Mouse (Mus musculus): Measurements from ENCODE around the gene AK157302. TPM values are rescaled to one million over a fixed set of nuclear protein-coding genes. Genes with fewer than 3 reads are reported as not detected.
"Not testable (repeated sequence)": the region's sequence is repeated elsewhere in the genome, so short reads cannot be mapped to it uniquely, and the experiment has no call there.

AK157302 gene
- total RNA-seq (2017): 1.1 and 1.7 TPM in 2 replicates

DNA sequence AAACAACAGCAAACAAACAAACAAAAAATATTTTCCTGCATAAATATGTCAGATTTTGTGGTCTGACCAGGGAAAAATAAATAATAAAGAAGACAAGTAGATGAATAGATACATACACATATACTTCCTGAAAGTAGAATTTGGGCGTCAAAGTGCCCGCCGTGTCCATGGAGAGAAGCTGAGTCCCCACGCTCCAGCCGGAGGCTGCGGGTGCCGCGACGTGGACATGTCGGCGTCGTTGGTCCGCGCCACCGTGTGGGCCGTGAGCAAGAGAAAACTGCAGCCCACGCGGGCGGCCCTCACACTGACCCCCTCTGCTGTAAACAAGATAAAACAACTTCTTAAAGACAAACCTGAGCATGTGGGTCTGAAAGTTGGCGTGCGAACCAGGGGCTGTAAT, at the start of gene AK157302:
AK157302 (plus strand) TSS at position 144 of the 400 bp plus-strand sequence.
- no peak for ATAC-seq (ENCODE audit: extremely low read depth, insufficient number of reproducible peaks, low FRiP score, poor library complexity, severe bottlenecking)

DNA sequence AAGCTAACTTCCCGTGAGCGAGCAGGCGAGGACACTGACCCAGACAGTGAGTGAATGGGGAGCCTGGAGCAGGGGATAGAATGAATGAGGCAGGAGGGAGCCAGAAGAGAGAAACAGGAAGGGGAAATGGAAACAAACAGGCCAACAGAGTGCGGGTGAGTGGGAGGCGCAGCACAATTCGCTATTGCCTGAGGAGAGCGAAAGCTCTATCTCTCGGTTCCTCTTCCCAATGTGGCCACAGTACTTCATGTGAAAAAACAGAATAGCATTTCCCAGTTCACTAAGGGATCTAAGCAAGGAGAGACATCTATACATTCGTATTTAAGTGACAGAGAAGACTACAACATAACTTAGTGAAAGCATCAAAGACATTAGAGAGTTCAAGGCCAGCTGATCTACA, 48.2 kb upstream of the AK157302 start:
- no peak for ATAC-seq (ENCODE audit: extremely low read depth, insufficient number of reproducible peaks, low FRiP score, poor library complexity, severe bottlenecking)

DNA sequence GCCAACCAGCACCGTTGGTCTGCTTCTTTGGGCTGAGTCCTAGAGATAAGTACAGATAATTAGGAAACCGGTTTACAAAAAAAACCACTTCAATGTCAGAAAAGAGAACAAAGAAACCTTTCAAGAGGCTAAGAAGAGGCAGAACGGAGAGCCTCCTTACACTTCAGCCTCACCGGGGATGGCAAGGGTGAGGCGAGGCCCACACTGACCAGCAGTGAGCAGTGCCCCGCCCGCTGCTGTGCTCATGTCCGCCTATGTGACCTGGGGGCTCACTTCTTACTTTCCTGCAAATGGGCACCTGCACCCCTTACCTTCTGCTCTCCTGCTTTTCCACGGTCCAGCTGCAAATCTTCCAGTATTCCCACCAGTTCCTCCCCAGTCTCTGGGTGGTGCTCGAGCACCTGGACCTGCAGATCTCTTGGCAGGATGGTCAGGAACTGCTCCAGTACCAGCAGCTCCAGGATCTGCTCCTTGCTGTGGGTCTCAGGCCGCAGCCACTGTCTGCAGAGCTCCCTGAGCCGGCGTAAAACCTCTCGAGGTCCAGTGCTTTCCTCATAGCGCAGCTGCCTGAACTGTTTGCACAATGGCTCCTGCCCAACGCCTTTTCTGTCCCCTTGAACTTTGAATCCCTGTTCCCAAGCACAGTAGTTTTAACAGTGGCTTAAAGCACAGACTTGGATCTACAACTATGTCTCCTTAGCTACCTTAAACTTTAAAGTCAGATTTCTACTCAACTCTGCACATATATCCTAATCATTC, 47.0 kb upstream of the AK157302 start:
- no peak for ATAC-seq (ENCODE audit: extremely low read depth, insufficient number of reproducible peaks, low FRiP score, poor library complexity, severe bottlenecking)

DNA sequence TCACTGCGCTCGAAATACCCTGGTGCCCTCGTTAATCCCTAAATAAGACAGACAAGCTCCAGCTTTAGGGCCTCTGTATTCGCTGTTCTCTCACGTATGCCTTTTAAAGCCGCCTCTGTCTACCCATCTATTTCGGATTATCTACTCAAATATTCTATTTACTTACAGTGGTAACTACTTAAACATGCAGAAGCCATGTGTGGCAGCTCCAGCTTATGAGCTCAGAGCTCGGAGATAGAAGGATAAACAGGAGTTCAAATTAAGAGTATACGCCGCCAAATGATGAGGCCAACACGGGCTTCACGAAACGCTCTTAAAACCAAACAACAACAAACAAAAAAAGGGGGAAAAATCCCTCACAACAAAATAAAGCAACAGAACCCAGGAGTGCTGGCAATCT, 42.0 kb upstream of the AK157302 start:
- no peak for ATAC-seq (ENCODE audit: extremely low read depth, insufficient number of reproducible peaks, low FRiP score, poor library complexity, severe bottlenecking)

DNA sequence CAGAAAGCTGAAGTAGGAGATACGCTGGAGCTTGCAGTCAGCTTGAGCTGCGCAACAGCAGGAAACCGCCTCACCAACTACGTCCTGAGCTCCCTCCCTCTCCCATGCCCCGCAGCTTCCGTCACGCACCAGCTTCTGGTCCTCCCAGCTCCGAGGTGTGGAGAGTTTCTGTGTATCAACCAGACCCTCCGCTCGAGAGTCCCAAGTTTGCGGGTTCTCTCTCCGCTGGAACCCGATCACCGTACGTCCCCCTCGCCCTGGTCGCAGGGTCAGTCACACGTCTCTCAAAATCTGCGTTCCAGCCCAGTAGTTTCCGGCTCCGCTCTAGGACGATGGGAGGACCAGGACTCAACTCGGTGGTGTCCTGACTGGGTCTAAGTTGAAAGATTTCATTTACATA, 41.6 kb upstream of the AK157302 start, which contains the start of gene Zscan26:
Zscan26 (minus strand) TSS at position 282 of the 400 bp plus-strand sequence.
- peak; percentile 84 for ATAC-seq (ENCODE audit: extremely low read depth, insufficient number of reproducible peaks, low FRiP score, poor library complexity, severe bottlenecking)

DNA sequence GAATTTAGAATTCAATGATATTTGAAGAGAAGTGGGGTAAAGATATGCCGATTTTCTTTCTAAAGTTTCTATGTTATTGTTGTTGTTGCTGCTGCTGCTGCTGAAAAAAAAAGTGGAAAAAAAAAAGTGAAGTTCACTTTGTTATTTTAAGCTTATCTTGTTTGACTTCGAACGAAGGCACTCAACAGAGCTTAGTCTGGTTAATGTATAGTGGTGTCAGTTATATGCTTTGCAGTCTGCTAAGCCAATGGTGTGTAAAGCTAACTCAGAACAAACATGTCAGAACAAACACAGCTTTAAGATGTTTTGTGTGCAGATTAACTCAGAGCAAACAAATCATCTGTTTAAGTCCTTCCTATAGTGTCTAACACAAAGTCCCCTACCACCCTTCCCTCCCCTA, 40.9 kb upstream of the AK157302 start:
- ATAC-seq (ENCODE audit: extremely low read depth, insufficient number of reproducible peaks, low FRiP score, poor library complexity, severe bottlenecking): no peak

DNA sequence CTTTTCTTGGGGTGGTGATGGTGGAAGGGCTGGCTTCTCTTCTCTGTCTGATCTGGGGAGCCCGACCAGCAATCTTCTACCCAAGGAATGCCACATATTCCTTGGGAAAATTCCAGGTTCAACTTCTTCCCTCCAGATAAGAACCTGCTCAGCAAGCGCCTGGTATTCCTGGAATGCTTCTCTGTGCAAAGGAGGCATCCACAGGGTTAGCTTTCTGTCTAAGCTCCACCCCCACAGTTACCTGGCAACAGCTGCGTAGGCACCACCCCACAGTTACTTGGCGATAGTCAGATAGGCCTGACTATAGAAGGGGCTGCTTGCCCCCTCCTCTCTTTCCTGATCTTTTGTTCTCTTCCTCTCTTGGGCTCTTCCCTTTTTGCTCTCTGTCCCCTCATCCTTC, 38.7 kb upstream of the AK157302 start:
- ATAC-seq (ENCODE audit: extremely low read depth, insufficient number of reproducible peaks, low FRiP score, poor library complexity, severe bottlenecking): no peak

DNA sequence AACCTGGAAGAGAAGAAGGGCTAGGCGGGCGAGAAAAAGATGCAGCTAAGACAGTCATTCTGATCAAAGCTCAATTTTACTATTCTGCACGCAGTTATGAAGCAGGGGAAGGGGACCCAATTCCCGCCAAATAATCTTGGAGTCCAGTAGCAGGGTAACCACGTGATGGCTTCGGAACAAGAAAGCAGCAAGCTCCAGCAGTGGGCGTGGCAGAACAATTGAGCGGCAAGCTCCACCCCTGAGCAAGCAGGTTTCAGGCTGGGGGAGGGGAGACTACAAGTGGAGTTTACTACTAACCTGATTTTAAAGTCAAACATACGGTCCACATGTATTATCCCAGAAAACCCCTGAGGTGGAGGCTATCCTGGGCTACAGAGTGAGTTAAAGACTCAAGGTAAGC, 32.5 kb upstream of the AK157302 start:
- ATAC-seq (ENCODE audit: extremely low read depth, insufficient number of reproducible peaks, low FRiP score, poor library complexity, severe bottlenecking): not testable (repeated sequence)

DNA sequence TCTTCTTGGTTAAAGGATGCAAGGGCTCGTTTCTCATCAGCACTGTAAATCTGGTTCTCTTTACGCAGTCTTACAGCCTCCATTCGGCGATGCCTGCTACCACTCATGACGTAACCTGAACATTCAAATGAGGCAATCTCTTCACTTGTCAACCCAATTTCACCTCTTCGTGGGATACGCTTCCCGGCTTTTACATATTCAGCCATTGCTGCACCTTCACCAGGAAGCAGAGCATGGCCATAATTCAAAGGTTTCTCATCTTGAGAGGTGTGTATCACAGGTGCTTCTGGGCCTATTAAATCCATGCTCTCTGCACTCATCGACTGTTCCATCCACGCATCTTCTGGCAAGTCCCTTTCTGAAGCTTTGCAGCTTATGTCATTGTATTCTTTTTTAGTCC, 27.7 kb upstream of the AK157302 start:
- no peak for ATAC-seq (ENCODE audit: extremely low read depth, insufficient number of reproducible peaks, low FRiP score, poor library complexity, severe bottlenecking)

DNA sequence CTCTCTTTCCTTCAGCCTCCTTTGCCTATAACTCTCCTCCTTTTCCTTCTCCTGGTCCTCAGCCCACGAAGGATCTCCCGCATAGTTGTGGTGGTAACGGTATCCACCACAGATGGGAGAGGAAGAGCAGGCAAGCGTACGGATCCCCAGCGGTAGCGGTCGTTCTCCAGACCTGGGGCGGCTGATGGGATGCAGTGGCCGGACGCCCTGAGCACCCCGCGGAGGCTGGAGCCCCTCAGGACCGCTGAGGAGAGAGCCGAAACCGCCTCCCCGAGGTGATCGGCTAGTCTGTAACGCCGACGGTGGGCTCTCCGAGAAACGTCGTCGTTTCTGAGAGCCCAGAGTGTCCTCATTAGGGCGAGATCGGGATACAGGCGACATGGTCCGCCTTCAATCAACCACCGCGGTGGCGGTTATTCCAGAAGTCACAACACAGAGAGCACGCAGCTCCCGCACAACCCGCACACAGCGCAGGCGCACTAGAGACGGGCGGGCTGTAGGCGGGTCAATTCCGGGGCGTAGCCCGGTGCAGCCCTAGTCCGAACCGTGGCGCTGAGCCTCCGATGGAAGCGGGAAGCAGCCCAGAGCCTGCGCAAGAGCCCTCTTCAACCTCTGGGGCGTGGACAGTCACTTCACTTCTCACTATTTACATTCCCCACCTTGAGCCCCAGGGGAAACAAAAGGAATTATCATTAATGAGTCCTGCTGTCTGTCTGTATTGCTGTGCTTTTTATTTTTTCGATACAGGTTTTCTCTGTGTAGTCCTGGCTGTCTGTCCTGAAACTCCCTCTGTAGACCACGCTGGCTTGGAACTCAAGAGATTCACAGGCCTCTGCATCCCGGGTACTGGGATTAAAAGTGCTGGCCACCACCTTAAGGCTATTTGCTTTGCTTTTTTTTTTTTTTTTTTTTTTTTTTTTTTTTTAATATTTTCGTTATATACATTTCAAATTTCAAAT, 26.7 kb upstream of the AK157302 start, which contains the start of gene Nkapl:
Nkapl (minus strand) TSS at position 449 of the 959 bp plus-strand sequence.
- ATAC-seq (ENCODE audit: extremely low read depth, insufficient number of reproducible peaks, low FRiP score, poor library complexity, severe bottlenecking): peak; percentile 79

DNA sequence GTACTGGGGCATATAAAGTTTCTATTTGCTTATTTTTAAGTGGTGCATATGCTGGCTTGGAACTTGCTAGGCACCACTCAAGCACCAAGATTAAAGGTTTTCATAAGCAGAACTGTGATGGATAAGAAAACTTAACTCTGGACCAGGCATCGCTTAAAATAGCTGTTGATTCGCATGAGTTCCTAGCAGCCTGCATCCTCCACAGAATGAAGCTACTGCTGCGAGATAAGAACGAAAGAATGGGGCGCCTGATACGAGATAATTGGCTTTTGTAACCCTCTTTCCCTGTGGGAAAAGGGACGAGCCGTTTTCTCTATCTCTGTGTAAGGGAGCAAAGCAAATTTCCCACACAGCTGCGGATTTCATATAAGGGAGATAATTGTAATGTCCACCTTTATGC, 25.9 kb upstream of the AK157302 start:
- no peak for ATAC-seq (ENCODE audit: extremely low read depth, insufficient number of reproducible peaks, low FRiP score, poor library complexity, severe bottlenecking)

DNA sequence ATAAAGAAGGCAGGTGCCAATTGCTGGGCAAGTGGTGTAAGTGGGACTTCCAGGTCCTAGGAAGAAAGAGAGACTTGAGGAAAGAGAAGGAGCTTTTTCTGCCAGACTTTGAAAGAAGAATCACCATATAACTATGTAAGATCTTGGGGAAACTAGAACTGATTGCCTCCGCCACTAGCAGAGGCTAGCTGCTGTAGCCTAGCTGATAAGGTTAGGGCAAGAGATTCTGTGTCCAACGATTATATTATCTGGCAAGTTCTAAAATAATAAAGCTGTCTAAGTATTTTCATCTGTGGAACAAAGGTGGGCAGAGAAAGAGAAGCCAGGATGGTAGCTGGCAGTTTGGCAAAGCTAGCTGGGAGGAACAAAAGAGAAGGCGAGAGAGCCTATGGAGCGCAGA, 22.6 kb upstream of the AK157302 start:
- no peak for ATAC-seq (ENCODE audit: extremely low read depth, insufficient number of reproducible peaks, low FRiP score, poor library complexity, severe bottlenecking)

DNA sequence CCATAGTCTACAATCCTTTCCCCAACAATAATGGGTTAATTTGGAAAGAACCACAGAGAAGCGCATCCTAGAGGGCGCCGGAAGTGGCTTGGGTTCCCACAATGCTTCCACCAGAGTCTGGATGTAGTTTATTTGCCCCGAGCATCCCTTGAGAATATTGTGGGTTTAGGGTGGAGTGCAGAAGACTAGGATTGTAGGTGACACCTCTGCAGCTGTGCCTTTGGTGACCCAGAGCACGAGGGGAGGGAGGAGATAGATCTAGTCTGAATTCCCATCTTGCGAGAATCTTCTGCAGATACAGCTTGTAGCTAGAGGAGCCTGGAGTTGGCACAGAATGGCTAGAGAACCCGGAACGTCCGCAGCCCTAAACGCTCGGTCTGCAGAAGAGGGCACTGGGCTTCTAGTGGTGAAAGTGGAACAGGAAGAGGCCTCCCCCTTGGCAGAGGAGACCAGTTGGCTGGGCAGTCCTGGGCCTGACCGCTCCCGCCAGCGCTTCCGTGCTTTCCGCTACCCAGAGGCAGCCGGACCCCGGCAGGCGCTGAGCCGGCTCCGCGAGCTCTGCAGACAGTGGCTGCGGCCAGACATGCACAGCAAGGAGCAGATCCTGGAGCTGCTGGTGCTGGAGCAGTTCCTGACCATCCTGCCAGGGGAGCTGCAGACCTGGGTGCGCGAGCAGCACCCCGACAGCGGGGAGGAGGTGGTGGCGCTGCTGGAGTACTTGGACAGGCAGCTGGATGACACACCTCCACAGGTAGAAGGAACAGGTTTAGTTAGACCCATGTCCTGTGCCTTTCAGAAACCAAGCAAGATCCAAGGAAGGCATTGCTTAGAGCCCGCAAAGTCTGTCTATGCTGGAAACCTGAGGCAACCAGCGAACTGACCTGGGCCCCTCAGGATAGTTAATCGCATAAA, 16.0 kb upstream of the AK157302 start, which contains the start of the genes Zkscan4 and Gm10065:
Zkscan4 (plus strand) TSS at position 149 of the 912 bp plus-strand sequence.
Gm10065 (minus strand) TSS at position 683 of the 912 bp plus-strand sequence.
- ATAC-seq (ENCODE audit: extremely low read depth, insufficient number of reproducible peaks, low FRiP score, poor library complexity, severe bottlenecking): not testable (repeated sequence)

DNA sequence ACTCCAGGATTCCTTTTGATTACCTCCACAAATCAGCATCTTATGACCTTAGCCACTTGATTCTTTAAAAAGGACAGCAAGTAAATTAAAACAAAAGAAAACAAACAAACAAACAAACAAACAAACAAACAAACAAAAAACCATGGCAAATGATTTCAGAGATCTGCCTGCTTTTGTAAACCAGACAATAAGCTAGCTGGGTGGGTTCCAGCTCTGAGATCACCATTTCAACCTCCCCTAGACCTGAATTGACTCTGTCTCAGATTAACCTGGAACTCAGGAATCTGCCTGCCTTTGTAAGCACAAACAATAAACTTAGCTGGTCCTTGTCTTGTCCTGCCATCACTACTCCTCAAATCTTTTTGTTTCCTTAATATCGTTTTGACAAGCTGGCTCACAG, 8.1 kb upstream of the AK157302 start:
- no peak for ATAC-seq (ENCODE audit: extremely low read depth, insufficient number of reproducible peaks, low FRiP score, poor library complexity, severe bottlenecking)

DNA sequence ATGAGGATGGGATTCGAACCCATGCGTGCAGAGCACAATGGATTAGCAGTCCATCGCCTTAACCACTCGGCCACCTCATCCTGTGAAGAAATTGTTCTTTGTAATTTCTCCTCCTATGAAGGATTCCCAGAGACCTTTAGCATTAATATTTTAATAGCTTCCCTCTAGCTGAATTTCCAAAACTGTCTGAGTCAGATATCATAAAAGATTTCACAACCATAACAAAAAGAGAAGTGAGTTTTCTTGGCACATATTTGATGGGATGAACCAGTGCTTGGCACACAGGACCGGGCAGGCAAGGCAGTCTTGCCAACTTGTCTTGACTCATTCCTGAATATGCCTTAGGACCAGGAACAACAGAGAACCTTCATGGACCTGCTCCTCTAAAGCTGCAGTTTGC, 2.2 kb upstream of the AK157302 start:
- ATAC-seq (ENCODE audit: extremely low read depth, insufficient number of reproducible peaks, low FRiP score, poor library complexity, severe bottlenecking): no peak

DNA sequence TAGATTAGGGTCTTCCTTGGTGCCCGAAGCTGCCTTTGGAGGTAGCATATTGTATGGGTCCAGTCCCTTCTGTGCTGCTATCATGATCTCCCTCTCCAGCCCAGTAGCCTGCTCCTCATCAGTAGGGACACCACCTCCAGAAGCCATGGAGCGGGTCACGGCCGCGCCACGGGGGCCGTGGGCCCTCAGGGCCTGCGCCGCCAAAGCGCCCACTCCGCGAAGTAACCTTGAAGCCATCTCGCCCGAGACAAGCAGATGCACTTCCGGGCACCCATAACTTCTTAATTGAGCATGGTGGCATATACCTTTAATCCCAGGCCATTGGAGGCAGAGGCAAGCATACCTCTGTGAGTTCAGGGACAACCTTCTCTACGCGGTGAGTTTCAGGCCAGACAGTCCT, 6.2 kb downstream of the AK157302 start, which contains the start of gene Gm11273:
Gm11273 (minus strand) TSS at position 237 of the 400 bp plus-strand sequence.
- peak; percentile 41; the same call in 1 of the 2 replicates for ATAC-seq (ENCODE audit: extremely low read depth, insufficient number of reproducible peaks, low FRiP score, poor library complexity, severe bottlenecking)

DNA sequence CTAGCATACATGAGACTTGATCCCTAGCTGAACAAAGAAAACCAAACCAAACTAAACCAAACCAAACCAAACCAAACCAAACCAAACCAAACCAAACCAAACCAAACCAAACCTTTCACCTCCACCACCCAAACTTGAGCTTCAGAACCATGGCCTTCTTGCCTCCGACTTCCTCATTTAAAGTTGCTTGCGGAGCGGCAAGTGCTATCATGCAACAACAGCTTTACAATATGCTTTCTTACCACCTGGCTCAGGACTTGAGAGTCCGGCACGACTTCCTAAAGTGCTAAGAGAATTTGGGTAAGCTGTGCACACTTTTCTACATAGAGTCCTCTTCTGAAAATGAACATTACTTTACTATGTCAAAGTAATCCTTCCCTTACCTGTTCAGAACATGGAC, 7.3 kb downstream of the AK157302 start:
- ATAC-seq (ENCODE audit: extremely low read depth, insufficient number of reproducible peaks, low FRiP score, poor library complexity, severe bottlenecking): no peak

DNA sequence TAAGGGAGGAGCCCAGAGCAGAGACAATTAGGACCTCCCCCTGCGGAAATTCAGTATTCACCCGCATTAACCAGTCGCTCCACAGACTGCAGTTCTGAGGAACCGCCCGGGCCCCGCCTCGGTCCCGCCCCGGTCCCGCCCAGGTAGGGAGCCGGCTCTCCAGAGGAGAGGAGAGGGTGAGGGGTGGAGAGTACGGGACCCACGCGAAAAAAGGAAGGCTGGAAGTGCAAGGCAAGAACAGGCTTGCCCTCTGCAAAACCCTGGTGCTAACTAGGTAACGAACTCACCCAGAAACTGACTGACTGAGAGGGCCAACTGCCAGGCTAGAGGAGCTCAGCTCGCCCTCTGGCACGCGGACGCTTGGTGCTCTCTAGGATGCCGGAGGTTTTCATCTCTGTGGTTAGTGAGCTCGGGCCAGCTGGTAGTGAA, 11.2 kb downstream of the AK157302 start:
- ATAC-seq (ENCODE audit: extremely low read depth, insufficient number of reproducible peaks, low FRiP score, poor library complexity, severe bottlenecking): peak; percentile 82

Data from neutrophil, adult 5-6 weeks (primary cell).